Mouse (Mus musculus) kidney, embryonic 16.5 days (tissue): Measurements from ENCODE around the gene Wdr41. TPM values are rescaled to one million over a fixed set of nuclear protein-coding genes. Genes with fewer than 3 reads are reported as not detected.

Experiments used
- ATAC-seq: fragments of 200-750 bp; cut with Nextera tagmentation; 2 replicates; pipeline ENCODE4 v1.8.0; 2017; ENCODE audit warnings: moderate TSS enrichment; ENCODE audit not compliant: low FRiP score, low TSS enrichment
- H3K27ac ChIP-seq: fragments of 300-500 bp; sonication (generic); 2 replicates; pipeline ENCODE4 v1.5.1; 2014; ENCODE audit warnings: low read length
- H3K27me3 ChIP-seq: fragments of 300-500 bp; sonication (generic); 2 replicates; pipeline ENCODE4 v1.6.1; 2014; ENCODE audit warnings: low read length, control low read depth, mixed read lengths; ENCODE audit not compliant: insufficient read depth
- H3K36me3 ChIP-seq: fragments of 300-500 bp; sonication (generic); 2 replicates; pipeline ENCODE4 v1.6.1; 2014; ENCODE audit warnings: low read length, control low read depth, mixed read lengths; ENCODE audit not compliant: insufficient read depth
- H3K4me1 ChIP-seq: fragments of 300-500 bp; sonication (generic); 2 replicates; pipeline ENCODE4 v1.6.1; 2014; ENCODE audit warnings: low read length, control low read depth, mixed read lengths; ENCODE audit not compliant: insufficient read depth
- H3K4me2 ChIP-seq: fragments of 300-500 bp; sonication (generic); replicated peaks from 2 replicates; pipeline ENCODE4 v1.6.1; 2014; ENCODE audit warnings: low read depth, low read length
- H3K4me3 ChIP-seq: fragments of 300-500 bp; sonication (generic); 2 replicates; pipeline ENCODE4 v1.5.1; 2014; ENCODE audit warnings: mild to moderate bottlenecking, low read length
- H3K9ac ChIP-seq: fragments of 300-500 bp; sonication (generic); replicated peaks from 2 replicates; pipeline ENCODE4 v1.6.1; 2014; ENCODE audit warnings: low read length
- H3K9me3 ChIP-seq: fragments of 300-500 bp; sonication (generic); 2 replicates; pipeline ENCODE4 v1.6.1; 2016; ENCODE audit warnings: low read length, control low read depth
- WGBS: fragments of 180-500 bp; shearing (Covaris S2); extraction: QIAGEN DNeasy Blood & Tissue Kit; methylation state at CpG from one replicate; pipeline ENCODE4 v1.1.7; 2014; 5-methylcytosine and 5-hydroxymethylcytosine counted together
- polyA plus RNA-seq: library from polyadenylated mRNA; unstranded; fragments of >200 nt; fragmentation: Nextera tagmentation; extraction: Ambion mirVana; gene quantifications from 2 replicates; pipeline ENCODE4 v1.2.1, GENCODE M21; 2015

Wdr41 gene
- polyA plus RNA-seq, result 22.4 and 23.2 TPM in 2 replicates

DNA sequence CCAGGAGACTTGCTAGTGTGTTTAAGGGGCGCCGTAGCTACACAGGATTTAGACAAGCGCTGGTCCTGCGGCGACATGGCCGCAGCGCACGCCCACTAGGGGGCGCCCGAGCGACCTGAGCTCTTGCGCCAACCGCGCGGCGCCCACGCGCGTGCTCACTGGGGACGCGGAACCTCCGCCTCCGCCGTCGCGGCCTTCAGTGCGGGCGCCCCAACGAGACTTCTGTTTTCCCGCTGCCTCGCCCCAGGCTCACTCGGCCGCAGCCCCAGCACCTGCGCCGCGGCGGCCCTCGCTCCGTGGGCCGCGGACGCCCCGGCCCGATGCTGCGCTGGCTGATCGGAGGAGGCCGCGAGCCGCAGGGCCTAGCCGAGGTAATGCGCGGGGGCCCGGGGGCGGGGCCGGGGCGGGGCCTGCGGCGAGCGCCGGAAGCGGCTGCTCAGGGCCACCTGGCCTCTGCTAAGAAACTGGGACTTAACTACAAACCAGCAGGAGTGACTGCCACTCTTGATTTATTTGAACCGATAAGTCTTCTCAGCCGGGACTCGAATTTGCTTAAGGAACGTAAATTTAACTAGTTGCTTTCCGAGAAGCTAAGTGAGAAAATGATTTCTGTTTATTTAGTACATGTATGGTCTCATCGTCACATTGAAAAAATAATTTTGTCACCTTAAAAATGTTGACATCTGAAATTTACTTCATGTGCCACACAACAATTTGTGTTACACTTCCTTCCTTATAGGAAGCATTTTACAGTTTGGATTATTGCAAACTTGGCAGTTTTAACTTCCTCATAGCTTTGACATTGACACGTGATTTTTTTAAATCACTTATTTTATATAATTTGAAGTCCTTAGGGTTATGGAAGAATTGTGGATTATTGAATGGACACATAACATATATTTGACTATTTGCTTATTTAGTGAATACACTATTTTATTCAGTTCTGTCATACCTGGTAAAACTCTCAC is at the start of gene Wdr41:
Gene Wdr41, plus strand, starts transcription at position 126 of the 968 bp plus-strand sequence.
- Histone ChIP-seq H3K27ac (peak within 1 kb of the TSS; percentile 98), H3K9me3 (no peaks in the 10 kb centered on the region), H3K9ac (peak within 1 kb of the TSS; percentile 99), H3K4me2 (peak within 1 kb of the TSS; percentile 58), H3K36me3 (no peaks in the 10 kb centered on the region), H3K4me1 (peaks cover 12% of the 10 kb centered on the region), H3K27me3 (no peaks in the 10 kb centered on the region), H3K4me3 (peak within 1 kb of the TSS; percentile 78)
- whole genome bisulfite sequencing, result 2% methylated on average over 68 of the region's 68 CpGs
- ATAC-seq, result peak; percentile 98

DNA sequence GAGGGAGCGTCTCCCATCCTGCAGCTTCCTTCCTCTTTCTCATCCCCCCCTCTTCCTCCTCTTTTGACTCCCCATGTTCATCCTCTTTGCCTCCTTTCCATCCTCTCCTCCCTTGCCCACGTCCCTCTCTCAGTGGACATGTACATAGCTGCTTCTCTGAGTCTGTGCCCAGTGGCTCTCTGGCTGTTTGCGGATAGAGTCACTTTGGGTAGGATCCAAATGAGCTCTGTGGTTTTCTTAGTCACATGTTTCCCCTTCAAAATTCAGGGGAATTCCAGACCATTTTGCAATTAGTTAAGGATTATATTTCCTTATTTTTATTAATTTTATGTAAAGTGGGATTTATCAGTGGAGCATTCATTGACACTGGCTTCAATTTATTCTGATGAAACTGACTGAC is 48.1 kb upstream of the Wdr41 start:
- ATAC-seq, result no peak
- Histone ChIP-seq H3K36me3 (no peaks in the 10 kb centered on the region), H3K4me1 (no peaks in the 10 kb centered on the region), H3K27ac (no peak overlapping the region), H3K9me3 (no peaks in the 10 kb centered on the region), H3K27me3 (peaks cover 15% of the 10 kb centered on the region), H3K4me3 (no peak overlapping the region), H3K9ac (no peak overlapping the region), H3K4me2 (no peak overlapping the region)
- 71% methylated on average over 3 of the region's 3 CpGs for WGBS

DNA sequence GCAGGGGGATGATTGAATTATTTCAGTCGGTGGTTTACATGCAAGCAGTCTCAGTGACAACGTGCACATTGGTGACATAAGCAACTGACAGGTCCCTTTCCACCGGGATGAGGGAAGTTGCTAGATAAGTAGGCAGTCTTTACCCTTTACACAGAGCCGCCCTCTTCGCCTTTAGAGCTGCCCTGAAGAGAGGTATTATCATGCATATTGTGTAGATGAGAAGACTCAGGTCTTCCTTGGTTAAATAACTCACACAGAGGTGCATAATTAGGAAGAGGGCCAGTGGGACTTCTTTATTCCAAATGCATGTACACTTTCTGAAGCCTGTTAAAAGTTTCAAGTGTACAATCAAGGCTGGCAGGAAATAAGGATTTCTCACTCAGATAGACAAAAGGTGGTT is 37.7 kb upstream of the Wdr41 start:
- WGBS, result 59% methylated on average over 5 of the region's 5 CpGs
- Histone ChIP-seq H3K4me3 (no peak overlapping the region), H3K4me2 (no peak overlapping the region), H3K36me3 (no peaks in the 10 kb centered on the region), H3K9ac (no peak overlapping the region), H3K27ac (no peak overlapping the region), H3K9me3 (no peaks in the 10 kb centered on the region), H3K4me1 (no peaks in the 10 kb centered on the region), H3K27me3 (no peaks in the 10 kb centered on the region; the same call in 1 of the 2 replicates)
- no peak for ATAC-seq

DNA sequence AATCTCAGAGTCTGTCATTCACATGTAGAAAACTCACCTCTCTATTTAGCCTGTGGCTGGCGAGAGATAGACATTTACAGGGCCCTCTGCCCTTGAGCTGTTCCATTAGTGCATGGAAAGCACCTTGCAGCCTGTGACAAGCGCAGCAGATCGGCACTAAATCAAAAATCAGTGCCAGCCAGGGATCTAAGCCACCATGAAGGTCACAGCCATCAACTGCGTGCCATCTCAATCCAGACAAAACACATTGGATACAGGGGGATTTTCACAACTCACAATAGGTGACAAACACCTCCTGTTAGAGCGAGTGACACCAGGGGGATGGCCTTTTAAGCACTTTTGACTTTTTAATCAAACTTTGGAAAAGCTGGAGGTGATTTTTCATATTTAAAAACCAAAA is 36.0 kb upstream of the Wdr41 start:
- H3K27ac ChIP-seq, result no peak overlapping the region

DNA sequence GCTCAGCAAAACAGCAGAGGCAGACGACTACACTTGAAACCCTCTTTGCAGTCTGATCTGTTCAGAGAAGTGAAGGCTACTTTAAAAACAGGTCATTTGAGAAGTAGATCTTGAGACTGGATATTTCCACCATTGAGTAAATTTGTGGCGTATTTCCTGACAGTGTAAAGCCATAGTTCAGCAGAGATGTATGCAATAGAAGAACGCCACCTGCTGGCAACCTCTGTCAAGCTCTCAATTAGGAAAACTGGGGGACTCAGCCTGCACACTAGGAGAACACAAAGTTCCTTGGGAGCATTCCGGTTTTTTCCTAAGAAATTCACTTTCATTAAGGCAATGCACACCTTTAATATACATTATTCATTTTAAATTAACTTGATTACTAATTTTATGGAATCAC is 34.9 kb upstream of the Wdr41 start:
- Histone ChIP-seq H3K9ac (no peak overlapping the region), H3K4me2 (no peak overlapping the region), H3K36me3 (no peaks in the 10 kb centered on the region), H3K4me1 (no peaks in the 10 kb centered on the region), H3K9me3 (no peaks in the 10 kb centered on the region), H3K27ac (no peak overlapping the region), H3K4me3 (no peak overlapping the region), H3K27me3 (no peaks in the 10 kb centered on the region; the same call in 1 of the 2 replicates)
- ATAC-seq, result no peak
- 12% methylated on average over 4 of the region's 4 CpGs for WGBS

More for the DNA sequence above, 36.0 kb upstream of the Wdr41 start:
- no peak overlapping the region for H3K9ac ChIP-seq
- no peaks in the 10 kb centered on the region for H3K36me3 ChIP-seq
- 72% methylated on average over 5 of the region's 5 CpGs for WGBS
- H3K27me3 ChIP-seq, result no peaks in the 10 kb centered on the region; the same call in 1 of the 2 replicates
- no peaks in the 10 kb centered on the region for H3K9me3 ChIP-seq
- no peak overlapping the region for H3K4me3 ChIP-seq
- ATAC-seq, result no peak
- no peak overlapping the region for H3K4me2 ChIP-seq
- H3K4me1 ChIP-seq, result no peaks in the 10 kb centered on the region

DNA sequence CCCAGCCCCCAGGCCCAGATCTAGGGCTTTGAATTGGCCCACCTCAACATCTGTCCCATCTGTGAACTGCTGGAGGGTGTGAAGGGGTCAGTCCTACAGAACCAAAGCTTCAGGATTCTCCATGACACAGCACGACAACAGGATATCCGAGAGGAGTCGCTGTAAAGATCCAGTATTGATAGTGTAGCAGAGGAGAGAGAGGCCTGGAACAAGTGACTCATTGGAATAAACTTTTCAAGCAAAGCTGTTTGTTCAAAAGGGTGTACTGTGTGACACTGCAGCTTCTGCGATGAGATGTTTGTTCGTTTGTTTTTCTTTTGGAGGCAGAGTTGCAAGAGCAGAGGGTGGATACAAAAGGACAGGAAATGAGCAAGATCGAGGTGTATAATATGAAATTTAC is 20.2 kb upstream of the Wdr41 start:
- H3K4me3 ChIP-seq, result no peak overlapping the region
- H3K27ac ChIP-seq, result no peak overlapping the region
- no peaks in the 10 kb centered on the region for H3K9me3 ChIP-seq
- no peaks in the 10 kb centered on the region for H3K36me3 ChIP-seq
- H3K4me2 ChIP-seq, result no peak overlapping the region
- ATAC-seq, result no peak
- H3K9ac ChIP-seq, result no peak overlapping the region
- no peaks in the 10 kb centered on the region for H3K27me3 ChIP-seq
- WGBS, result 59% methylated on average over 6 of the region's 6 CpGs
- H3K4me1 ChIP-seq, result no peaks in the 10 kb centered on the region

DNA sequence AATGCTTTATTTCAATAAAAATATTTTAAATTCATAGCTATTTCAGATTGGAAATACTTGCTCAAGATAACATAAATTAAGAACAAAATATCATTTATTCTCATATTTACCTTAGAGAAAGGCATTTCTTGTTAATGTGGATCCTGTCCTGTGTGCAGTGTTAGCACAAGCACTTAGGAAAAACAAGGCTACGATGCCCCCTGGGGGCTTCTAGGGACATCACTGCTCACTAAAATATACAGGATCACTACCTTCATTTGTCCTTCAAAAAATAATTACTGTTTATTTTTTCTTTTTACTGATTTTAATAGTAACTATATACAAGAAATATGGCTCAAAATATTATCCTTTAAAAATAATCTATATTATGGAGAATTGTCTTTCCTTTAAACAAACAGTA is 18.2 kb upstream of the Wdr41 start:
- WGBS, result 54% methylated on average over 1 of the region's 1 CpGs
- Histone ChIP-seq H3K4me3 (no peak overlapping the region), H3K9ac (no peak overlapping the region), H3K9me3 (no peaks in the 10 kb centered on the region), H3K27ac (no peak overlapping the region), H3K27me3 (no peaks in the 10 kb centered on the region), H3K4me1 (no peaks in the 10 kb centered on the region), H3K4me2 (no peak overlapping the region), H3K36me3 (no peaks in the 10 kb centered on the region)
- no peak for ATAC-seq

DNA sequence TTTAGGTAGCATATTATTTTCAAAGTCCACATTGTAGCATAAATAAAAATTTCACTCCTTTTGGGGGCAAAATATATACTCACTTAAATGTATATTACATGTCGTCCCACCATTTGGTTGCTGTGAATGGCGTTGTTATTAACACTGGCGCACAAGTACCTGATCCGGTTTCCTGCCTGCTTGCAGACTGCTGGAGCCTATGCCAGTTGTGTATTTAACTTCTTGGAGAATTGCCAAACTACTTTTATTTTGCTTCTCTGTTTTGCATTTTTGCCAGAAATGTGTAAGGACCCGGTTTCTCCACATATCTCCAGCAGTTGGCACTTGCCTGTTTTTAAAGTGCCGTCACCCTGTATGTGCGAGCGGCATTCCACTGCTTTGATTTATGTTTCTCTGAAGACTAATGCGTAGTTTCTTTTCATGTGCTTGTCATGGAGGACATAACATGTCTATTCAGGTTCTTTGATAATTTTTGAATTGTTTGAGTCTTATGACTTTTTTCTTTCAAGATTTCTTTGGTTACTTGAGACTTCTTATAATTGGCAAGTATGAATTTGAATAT is 6.1 kb upstream of the Wdr41 start:
- no peaks in the 10 kb centered on the region for H3K36me3 ChIP-seq
- no peak for ATAC-seq
- no peaks in the 10 kb centered on the region for H3K9me3 ChIP-seq
- 42% methylated on average over 9 of the region's 9 CpGs for WGBS
- H3K27ac ChIP-seq, result no peak overlapping the region
- no peak overlapping the region for H3K9ac ChIP-seq
- no peaks in the 10 kb centered on the region for H3K4me1 ChIP-seq
- H3K4me3 ChIP-seq, result no peak overlapping the region
- no peak overlapping the region for H3K4me2 ChIP-seq
- no peaks in the 10 kb centered on the region for H3K27me3 ChIP-seq

DNA sequence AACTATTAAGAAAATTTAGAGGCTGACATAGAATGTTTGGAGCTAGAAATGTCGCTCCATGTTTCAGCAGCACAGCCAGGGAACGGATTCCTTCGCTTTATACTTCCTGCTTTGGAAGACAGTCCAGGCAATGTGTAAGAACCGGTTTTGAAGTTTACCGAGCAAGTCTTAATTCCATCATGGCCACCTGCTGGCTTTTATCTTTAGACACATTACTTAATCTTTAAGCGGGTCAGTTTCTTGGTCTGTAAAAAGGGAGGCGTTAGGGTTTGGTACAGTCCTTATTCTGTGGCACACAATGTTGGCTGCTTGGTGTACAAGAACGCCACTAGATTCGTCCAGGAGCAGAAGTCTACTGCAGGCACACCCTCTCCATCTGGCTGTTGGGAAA is 321 bp upstream of the Wdr41 start:
- Histone ChIP-seq H3K4me2 (peak overlapping the region; percentile 58), H3K27ac (peak overlapping the region; percentile 98), H3K9me3 (no peaks in the 10 kb centered on the region), H3K36me3 (no peaks in the 10 kb centered on the region), H3K9ac (peak overlapping the region; percentile 99), H3K27me3 (no peaks in the 10 kb centered on the region), H3K4me1 (peaks cover 8% of the 10 kb centered on the region), H3K4me3 (peak overlapping the region; percentile 78)
- 21% methylated on average over 9 of the region's 9 CpGs for WGBS
- no peak for ATAC-seq

DNA sequence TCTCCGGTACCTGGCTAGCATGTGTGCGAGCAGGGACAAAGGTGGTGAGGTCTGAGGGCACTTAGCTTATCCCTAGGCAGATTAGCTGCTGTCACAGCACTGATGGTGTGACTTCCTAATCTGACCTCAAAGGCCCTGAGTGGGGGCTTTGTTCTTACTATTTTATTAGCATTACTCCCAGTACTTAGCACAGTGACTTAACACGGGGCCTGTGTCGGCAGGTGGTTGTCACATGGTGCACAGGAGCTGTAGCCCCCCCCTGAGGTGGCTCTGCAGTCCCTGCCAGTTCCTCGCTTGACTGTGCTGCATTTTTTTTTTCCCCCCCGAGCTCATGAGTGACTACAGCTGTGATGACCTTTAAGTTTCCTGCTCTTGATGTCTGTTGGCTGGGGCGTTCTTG is 2.9 kb downstream of the Wdr41 start:
- no peak overlapping the region for H3K27ac ChIP-seq
- 33% methylated on average over 7 of the region's 7 CpGs for WGBS
- H3K9ac ChIP-seq, result no peak overlapping the region
- no peak overlapping the region for H3K4me2 ChIP-seq
- H3K4me3 ChIP-seq, result no peak overlapping the region
- ATAC-seq, result no peak
- H3K36me3 ChIP-seq, result peaks cover 5% of the 10 kb centered on the region; the same call in 1 of the 2 replicates
- H3K4me1 ChIP-seq, result peaks cover 12% of the 10 kb centered on the region
- no peaks in the 10 kb centered on the region for H3K27me3 ChIP-seq
- no peaks in the 10 kb centered on the region for H3K9me3 ChIP-seq
